Mouse (Mus musculus): Measurements from ENCODE around the gene Lta. TPM values are rescaled to one million over a fixed set of nuclear protein-coding genes. Genes with fewer than 3 reads are reported as not detected.

The Lta gene
- total and polyA plus RNA-seq, 3 experiments: 0.24 TPM; not detected in 2

- TF ChIP-seq CTCF (IDR thresholded peaks at IDR 0.05 in 2 of 3, conservative IDR thresholded peaks at IDR 0.05 in 1 of 3; ENCODE audit: control insufficient read depth in 1 of 3, insufficient read depth in 1 of 3, low read depth in 2 of 3, low read length in 3 of 3, poor library complexity in 1 of 3, severe bottlenecking in 1 of 3): no peak
- TF ChIP-seq TBP (IDR thresholded peaks at IDR 0.05; ENCODE audit: low read depth, low read length): peak; percentile 83
- peak; percentile 67; the same call in 1 of the 2 replicates for TF ChIP-seq MYB (IDR thresholded peaks at IDR 0.05; ENCODE audit: low read depth, low read length)
- no peak for TF ChIP-seq GABPA (IDR thresholded peaks at IDR 0.05; ENCODE audit: low read depth, low read length)
- TF ChIP-seq ETS1 (IDR thresholded peaks at IDR 0.05; ENCODE audit: low read depth, low read length): peak; percentile 61; the same call in 1 of the 2 replicates
- no peak for TF ChIP-seq POLR2AphosphoS2 (IDR thresholded peaks at IDR 0.05; ENCODE audit: low read length)
- no peak for TF ChIP-seq ZMIZ1 (IDR thresholded peaks at IDR 0.05; ENCODE audit: low read depth, low read length)
- no peak for TF ChIP-seq ZKSCAN1 (IDR thresholded peaks at IDR 0.05; ENCODE audit: low read depth, low read length)
- TF ChIP-seq POLR2A (IDR thresholded peaks at IDR 0.05; ENCODE audit: control insufficient read depth in 1 of 2, insufficient read depth in 1 of 2, low read depth in 1 of 2, low read length in 2 of 2, poor library complexity in 1 of 2): peak in 1 of 2 experiments; percentile 65; a peak in 1 of 4 replicates
- peak; percentile 81; the same call in 1 of the 2 replicates for TF ChIP-seq SIN3A (IDR thresholded peaks at IDR 0.05; ENCODE audit: low read length)
- no peak for TF ChIP-seq ZC3H11A (IDR thresholded peaks at IDR 0.05; ENCODE audit: low read depth, low read length)
- TF ChIP-seq MEF2A (IDR thresholded peaks at IDR 0.05; ENCODE audit: extremely low read depth, insufficient replicate concordance, low read depth, low read length, poor library complexity, severe bottlenecking): no peak
- TF ChIP-seq MAX (IDR thresholded peaks at IDR 0.05; ENCODE audit: low read length): peak; percentile 73; the same call in 1 of the 2 replicates
These were observed 19.2 kb downstream of the Lta start (continued) for GRCm38 (mm10) chr17:35185639-35186611.

DNA sequence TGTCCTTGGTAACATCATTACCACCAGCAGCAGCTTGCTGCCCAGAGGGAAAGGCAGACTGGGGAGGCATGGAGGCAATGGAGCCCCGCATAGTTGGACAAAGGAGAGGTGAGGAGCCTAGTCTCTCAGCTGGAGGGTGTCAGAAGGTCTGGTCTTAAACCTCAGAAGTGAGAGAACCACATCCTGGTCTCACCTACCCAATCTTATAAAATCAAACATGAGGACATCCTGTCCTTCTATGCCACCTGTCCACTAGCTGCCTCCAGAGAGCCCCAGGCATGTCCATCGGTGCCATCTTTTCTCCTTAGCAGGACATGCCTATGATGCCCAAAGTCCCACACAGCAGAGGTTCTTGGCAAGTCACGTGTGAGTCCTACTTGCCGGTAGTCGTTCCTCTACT lies 25.1 kb downstream of the Lta start:
- no peaks in the 10 kb centered on the region for H3K27me3 ChIP-seq (ENCODE audit: control insufficient read depth in 1 of 2, insufficient read depth in 2 of 2, low read length in 2 of 2)
- H3K79me2 ChIP-seq (ENCODE audit: control insufficient read depth, insufficient read depth, low read length, poor library complexity): no peaks in the 10 kb centered on the region

DNA sequence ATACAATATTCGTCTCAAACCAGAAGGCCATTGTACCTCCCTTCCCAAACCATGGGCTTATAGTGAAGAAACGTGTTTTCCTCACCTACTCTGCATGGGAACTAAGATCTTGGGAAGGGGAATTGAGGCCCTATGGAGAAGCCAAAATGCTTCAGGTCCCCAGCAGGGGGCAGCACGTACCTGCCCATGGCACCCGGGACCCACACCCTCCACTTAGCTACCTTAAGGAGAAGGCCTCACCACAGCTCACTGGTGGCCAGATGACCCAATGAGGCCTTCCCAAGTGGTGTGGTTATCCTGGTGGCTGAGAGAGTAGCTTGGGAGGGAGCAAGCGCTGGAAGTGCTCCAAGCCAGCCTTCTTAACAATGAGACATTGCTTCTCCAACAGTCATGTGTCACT lies 26.6 kb downstream of the Lta start:
- peaks cover 7 to 9% of the 10 kb centered on the region in 2 experiments for H3K4me1 ChIP-seq (ENCODE audit: control insufficient read depth in 1 of 2, insufficient read depth in 2 of 2, low read length in 2 of 2)
- H3K9ac ChIP-seq (ENCODE audit: control insufficient read depth, low read depth, low read length, poor library complexity, severe bottlenecking): no peak overlapping the region
- peaks cover 0 to 12% of the 10 kb centered on the region in 2 experiments; a peak in 2 of 4 replicates for H3K36me3 ChIP-seq (ENCODE audit: control insufficient read depth in 1 of 2, insufficient read depth in 2 of 2, low read length in 2 of 2)
- H3K79me2 ChIP-seq (ENCODE audit: control insufficient read depth, insufficient read depth, low read length, poor library complexity): no peaks in the 10 kb centered on the region
- H3K9me3 ChIP-seq (replicated peaks; ENCODE audit: insufficient read depth, low read length): no peaks in the 10 kb centered on the region
- no peak overlapping the region for H3K27ac ChIP-seq (ENCODE audit: control insufficient read depth, low read depth, low read length)
- DNase-seq (ENCODE audit: low read depth, low spot score): peak; percentile 82
- TF ChIP-seq SIN3A (IDR thresholded peaks at IDR 0.05; ENCODE audit: low read length) (peak; percentile 53), MAX (IDR thresholded peaks at IDR 0.05; ENCODE audit: low read length) (no peak), ELF1 (IDR thresholded peaks at IDR 0.05; ENCODE audit: low read depth, low read length) (no peak), CTCF (IDR thresholded peaks at IDR 0.05 in 2 of 3, conservative IDR thresholded peaks at IDR 0.05 in 1 of 3; ENCODE audit: control insufficient read depth in 1 of 3, insufficient read depth in 1 of 3, low read depth in 2 of 3, low read length in 3 of 3, poor library complexity in 1 of 3, severe bottlenecking in 1 of 3) (peak; percentile 91 to 98 (median 97)), RAD21 (IDR thresholded peaks at IDR 0.05; ENCODE audit: low read depth, low read length) (peak; percentile 98), SMC3 (IDR thresholded peaks at IDR 0.05; ENCODE audit: low read depth, low read length) (peak; percentile 98), ZC3H11A (IDR thresholded peaks at IDR 0.05; ENCODE audit: low read depth, low read length) (peak; percentile 96)
- H3K27me3 ChIP-seq (ENCODE audit: control insufficient read depth in 1 of 2, insufficient read depth in 2 of 2, low read length in 2 of 2): no peaks in the 10 kb centered on the region
- no peak overlapping the region for H3K4me3 ChIP-seq (ENCODE audit: control insufficient read depth in 1 of 2, insufficient read depth in 1 of 2, low read depth in 2 of 2, low read length in 2 of 2)

More for the DNA sequence above, 25.1 kb downstream of the Lta start:
- Histone ChIP-seq H3K4me1 (ENCODE audit: control insufficient read depth in 1 of 2, insufficient read depth in 2 of 2, low read length in 2 of 2) (peaks cover 0 to 3% of the 10 kb centered on the region in 2 experiments; a peak in 2 of 4 replicates), H3K4me3 (ENCODE audit: control insufficient read depth in 1 of 2, insufficient read depth in 1 of 2, low read depth in 2 of 2, low read length in 2 of 2) (no peak overlapping the region), H3K36me3 (ENCODE audit: control insufficient read depth in 1 of 2, insufficient read depth in 2 of 2, low read length in 2 of 2) (peaks cover 0 to 5% of the 10 kb centered on the region in 2 experiments; a peak in 2 of 4 replicates), H3K27ac (ENCODE audit: control insufficient read depth, low read depth, low read length) (no peak overlapping the region), H3K9me3 (replicated peaks; ENCODE audit: insufficient read depth, low read length) (no peaks in the 10 kb centered on the region), H3K9ac (ENCODE audit: control insufficient read depth, low read depth, low read length, poor library complexity, severe bottlenecking) (no peak overlapping the region)
- no peak for DNase-seq (ENCODE audit: low read depth, low spot score)
- TF ChIP-seq ELF1 (IDR thresholded peaks at IDR 0.05; ENCODE audit: low read depth, low read length): no peak
- TF ChIP-seq GABPA (IDR thresholded peaks at IDR 0.05; ENCODE audit: low read depth, low read length): no peak
- TF ChIP-seq CTCF (IDR thresholded peaks at IDR 0.05 in 2 of 3, conservative IDR thresholded peaks at IDR 0.05 in 1 of 3; ENCODE audit: control insufficient read depth in 1 of 3, insufficient read depth in 1 of 3, low read depth in 2 of 3, low read length in 3 of 3, poor library complexity in 1 of 3, severe bottlenecking in 1 of 3): no peak
- TF ChIP-seq MYB (IDR thresholded peaks at IDR 0.05; ENCODE audit: low read depth, low read length): no peak
